Mouse (Mus musculus) kidney, embryonic 16.5 days (tissue): Measurements from ENCODE around the gene Adamtsl5. TPM values are rescaled to one million over a fixed set of nuclear protein-coding genes. Genes with fewer than 3 reads are reported as not detected.
"Not testable (repeated sequence)": the region's sequence is repeated elsewhere in the genome, so short reads cannot be mapped to it uniquely, and the experiment has no call there.

Experiments used
- ATAC-seq: fragments of 200-750 bp; cut with Nextera tagmentation; 2 replicates; pipeline ENCODE4 v1.8.0; 2017; ENCODE audit warnings: moderate TSS enrichment; ENCODE audit not compliant: low FRiP score, low TSS enrichment
- H3K27ac ChIP-seq: fragments of 300-500 bp; sonication (generic); 2 replicates; pipeline ENCODE4 v1.5.1; 2014; ENCODE audit warnings: low read length
- H3K27me3 ChIP-seq: fragments of 300-500 bp; sonication (generic); 2 replicates; pipeline ENCODE4 v1.6.1; 2014; ENCODE audit warnings: low read length, control low read depth, mixed read lengths; ENCODE audit not compliant: insufficient read depth
- H3K36me3 ChIP-seq: fragments of 300-500 bp; sonication (generic); 2 replicates; pipeline ENCODE4 v1.6.1; 2014; ENCODE audit warnings: low read length, control low read depth, mixed read lengths; ENCODE audit not compliant: insufficient read depth
- H3K4me1 ChIP-seq: fragments of 300-500 bp; sonication (generic); 2 replicates; pipeline ENCODE4 v1.6.1; 2014; ENCODE audit warnings: low read length, control low read depth, mixed read lengths; ENCODE audit not compliant: insufficient read depth
- H3K4me2 ChIP-seq: fragments of 300-500 bp; sonication (generic); replicated peaks from 2 replicates; pipeline ENCODE4 v1.6.1; 2014; ENCODE audit warnings: low read depth, low read length
- H3K4me3 ChIP-seq: fragments of 300-500 bp; sonication (generic); 2 replicates; pipeline ENCODE4 v1.5.1; 2014; ENCODE audit warnings: mild to moderate bottlenecking, low read length
- H3K9ac ChIP-seq: fragments of 300-500 bp; sonication (generic); replicated peaks from 2 replicates; pipeline ENCODE4 v1.6.1; 2014; ENCODE audit warnings: low read length
- H3K9me3 ChIP-seq: fragments of 300-500 bp; sonication (generic); 2 replicates; pipeline ENCODE4 v1.6.1; 2016; ENCODE audit warnings: low read length, control low read depth
- WGBS: fragments of 180-500 bp; shearing (Covaris S2); extraction: QIAGEN DNeasy Blood & Tissue Kit; methylation state at CpG from one replicate; pipeline ENCODE4 v1.1.7; 2014; 5-methylcytosine and 5-hydroxymethylcytosine counted together
- polyA plus RNA-seq: library from polyadenylated mRNA; unstranded; fragments of >200 nt; fragmentation: Nextera tagmentation; extraction: Ambion mirVana; gene quantifications from 2 replicates; pipeline ENCODE4 v1.2.1, GENCODE M21; 2015

Adamtsl5 gene
- polyA plus RNA-seq, 1 experiment from 2014 or later: 4.8 TPM

DNA sequence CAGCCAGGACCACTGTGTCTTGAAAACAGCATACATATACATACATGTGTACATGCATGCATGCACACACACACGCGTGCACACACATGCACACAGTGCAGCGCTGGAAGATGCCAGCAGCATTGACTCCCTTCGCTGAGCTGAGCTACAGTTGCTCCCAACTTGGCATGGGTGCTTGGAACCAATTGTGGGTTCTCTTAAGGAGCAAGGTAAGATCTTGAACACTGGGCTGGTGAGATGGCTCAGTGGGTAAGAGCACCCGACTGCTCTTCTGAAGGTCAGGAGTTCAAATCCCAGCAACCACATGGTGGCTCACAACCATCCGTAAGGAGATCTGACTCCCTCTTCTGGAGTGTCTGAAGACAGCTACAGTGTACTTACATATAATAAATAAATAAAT is 2.3 kb downstream of the Adamtsl5 start:
- H3K36me3 ChIP-seq, H3K27ac ChIP-seq, H3K9me3 ChIP-seq, H3K4me3 ChIP-seq, H3K9ac ChIP-seq, H3K4me2 ChIP-seq, ATAC-seq: not testable (repeated sequence)
- H3K4me1 ChIP-seq: peaks cover 48% of the 10 kb centered on the region
- WGBS: 76% methylated on average over 5 of the region's 6 CpGs
- peaks cover 94% of the 10 kb centered on the region for H3K27me3 ChIP-seq

DNA sequence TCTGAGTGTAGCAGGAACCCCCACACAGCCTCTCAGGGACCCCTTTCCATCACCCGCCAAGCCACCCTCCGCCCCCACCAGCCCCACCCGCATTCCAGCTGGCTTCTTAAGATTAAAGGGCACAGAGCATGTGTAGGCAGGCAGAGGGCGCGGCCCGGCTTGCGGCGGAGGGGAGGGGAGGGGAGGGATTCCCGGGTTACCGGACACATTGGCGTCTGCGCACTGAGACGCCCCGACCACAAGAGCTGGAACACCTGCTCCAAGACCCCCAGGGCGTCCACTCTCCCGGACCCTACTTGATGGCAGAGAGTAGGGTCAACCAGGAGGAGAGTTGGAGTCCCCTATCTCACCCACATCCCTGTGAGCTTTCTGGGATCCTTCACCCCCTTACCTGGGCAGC is 3.1 kb downstream of the Adamtsl5 start:
- peaks cover 96% of the 10 kb centered on the region for H3K27me3 ChIP-seq
- no peak for ATAC-seq
- WGBS: under 1% methylated on average over 15 of the region's 16 CpGs
- H3K36me3 ChIP-seq: no peaks in the 10 kb centered on the region
- H3K9me3 ChIP-seq: no peaks in the 10 kb centered on the region
- H3K27ac ChIP-seq: no peak overlapping the region
- peak overlapping the region; percentile 17; the same call in 1 of the 2 replicates for H3K9ac ChIP-seq
- peaks cover 48% of the 10 kb centered on the region for H3K4me1 ChIP-seq
- H3K4me2 ChIP-seq: peak overlapping the region; percentile 24; the same call in 1 of the 2 replicates
- no peak overlapping the region for H3K4me3 ChIP-seq

DNA sequence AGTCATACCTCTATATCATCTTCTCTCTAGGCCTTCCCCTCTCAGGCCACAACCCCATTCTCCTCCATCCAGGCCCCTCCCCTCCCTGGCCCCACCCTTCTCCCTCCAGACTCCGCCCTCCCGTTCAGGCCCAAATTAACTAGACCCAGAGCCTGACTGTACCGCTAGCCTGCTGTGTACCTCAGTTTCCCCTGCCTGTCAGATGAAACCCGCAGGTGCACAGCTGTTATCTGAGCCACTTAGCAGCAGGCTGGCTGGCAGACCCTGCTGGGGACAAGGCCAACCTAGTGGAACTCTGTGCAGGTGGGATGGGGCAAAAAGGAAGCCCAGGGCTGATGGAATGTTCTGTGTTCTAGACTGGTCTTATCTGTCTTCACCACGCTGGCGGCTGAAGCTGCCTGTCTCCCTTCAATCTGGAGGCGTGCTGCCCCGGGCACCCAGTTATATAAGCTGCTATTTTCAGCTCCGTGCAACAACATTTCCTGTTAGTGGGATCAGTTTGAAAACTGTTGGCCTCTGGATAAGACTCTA is 4.0 kb downstream of the Adamtsl5 start:
- H3K4me1 ChIP-seq: peaks cover 48% of the 10 kb centered on the region
- no peak overlapping the region for H3K9ac ChIP-seq
- H3K4me2 ChIP-seq: no peak overlapping the region
- WGBS: 43% methylated on average over 9 of the region's 9 CpGs
- H3K27me3 ChIP-seq: peaks cover 88% of the 10 kb centered on the region
- no peak overlapping the region for H3K4me3 ChIP-seq
- H3K27ac ChIP-seq: no peak overlapping the region
- H3K36me3 ChIP-seq: no peaks in the 10 kb centered on the region
- no peak for ATAC-seq
- H3K9me3 ChIP-seq: no peaks in the 10 kb centered on the region

DNA sequence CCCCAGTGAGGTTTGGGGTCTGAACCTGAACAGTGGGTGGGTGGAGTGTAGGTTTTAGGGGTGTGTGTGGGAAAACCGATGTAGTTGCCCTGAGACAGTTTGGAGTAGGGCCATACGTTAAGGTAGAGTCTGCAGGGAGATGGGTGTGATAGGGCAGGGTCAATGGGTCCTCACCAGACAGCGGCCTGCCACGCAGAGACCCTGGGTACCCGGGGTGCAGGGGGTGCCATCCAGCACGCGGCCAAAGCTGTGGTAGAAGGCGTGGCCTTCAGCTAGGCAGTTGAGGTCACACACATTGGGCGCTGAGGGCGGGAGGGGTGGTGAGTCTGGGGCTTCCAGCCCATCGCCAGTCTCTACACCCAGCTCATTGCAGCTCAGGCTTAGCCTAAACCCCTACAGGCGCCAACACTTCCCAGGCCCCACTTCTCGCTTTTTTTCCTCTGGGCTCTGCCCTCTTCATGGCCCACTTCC is 4.8 kb downstream of the Adamtsl5 start:
- Histone ChIP-seq H3K4me2 (peak overlapping the region; percentile 60), H3K9me3 (no peaks in the 10 kb centered on the region), H3K4me1 (peaks cover 42% of the 10 kb centered on the region), H3K27me3 (peaks cover 80% of the 10 kb centered on the region), H3K27ac (no peak overlapping the region), H3K4me3 (peak overlapping the region; percentile 40), H3K36me3 (no peaks in the 10 kb centered on the region), H3K9ac (peak overlapping the region; percentile 7; the same call in 1 of the 2 replicates)
- peak; percentile 16 for ATAC-seq
- WGBS: 27% methylated on average over 13 of the region's 13 CpGs

DNA sequence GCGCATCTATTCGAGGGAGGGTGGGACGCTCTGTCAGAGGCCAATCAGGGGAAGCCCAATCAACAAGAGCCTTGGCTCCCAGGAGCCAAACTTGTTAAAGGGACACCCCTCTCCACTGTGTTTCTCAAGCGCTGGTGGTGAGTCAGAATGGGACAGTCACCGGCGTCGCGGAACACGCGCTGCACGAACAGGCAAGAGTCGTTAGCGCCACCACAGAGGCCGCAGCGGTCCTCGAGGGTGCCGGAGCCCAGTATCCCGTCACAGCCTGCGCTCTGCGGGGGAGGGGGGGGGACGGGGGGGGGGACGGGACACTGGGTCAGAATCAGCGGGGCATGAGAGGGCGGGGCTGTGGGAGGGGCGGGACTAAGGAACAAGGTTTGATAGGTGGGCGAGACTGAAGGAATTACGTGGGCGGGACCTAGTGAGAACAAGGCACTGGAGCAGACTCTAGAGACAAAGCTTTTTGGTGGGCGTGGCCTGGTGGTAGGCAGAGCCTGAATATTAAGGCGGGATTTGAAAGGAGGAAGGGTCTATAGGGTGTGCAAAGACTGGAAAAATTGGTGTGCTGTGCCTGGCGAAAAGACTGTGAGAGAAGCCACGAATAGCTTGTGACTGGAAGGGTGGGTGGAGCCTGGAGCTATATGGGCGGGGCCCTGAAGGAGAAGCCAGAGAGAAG is 5.3 kb downstream of the Adamtsl5 start:
- Histone ChIP-seq H3K36me3 (no peaks in the 10 kb centered on the region), H3K4me1 (peaks cover 36% of the 10 kb centered on the region), H3K27me3 (peaks cover 74% of the 10 kb centered on the region), H3K9me3 (no peaks in the 10 kb centered on the region), H3K27ac (no peak overlapping the region), H3K9ac (peak overlapping the region; percentile 7; the same call in 1 of the 2 replicates), H3K4me2 (peak overlapping the region; percentile 60), H3K4me3 (peak overlapping the region; percentile 40)
- ATAC-seq: peak; percentile 69
- WGBS: 1% methylated on average over 32 of the region's 33 CpGs

DNA sequence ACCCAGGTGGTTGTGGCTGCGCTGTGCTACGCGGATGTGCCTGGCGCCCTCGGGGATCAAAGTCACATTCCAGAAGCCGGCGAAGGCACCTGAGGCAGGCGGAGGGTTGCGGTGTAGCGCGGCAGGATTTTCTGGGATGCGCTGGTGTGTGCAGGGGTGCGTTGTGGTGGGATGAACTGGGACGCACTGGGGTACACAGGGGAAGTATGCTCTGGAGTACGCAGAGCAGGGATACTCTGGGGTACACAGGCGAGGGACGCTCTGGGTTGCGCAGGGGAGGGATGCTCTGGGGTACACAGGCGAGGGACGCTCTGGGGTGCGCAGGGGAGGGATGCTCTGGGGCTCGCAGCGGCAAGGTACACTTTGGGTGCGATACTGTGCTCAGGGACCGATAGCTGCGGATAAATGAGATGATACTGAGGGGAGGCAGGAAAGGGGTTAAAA is 5.9 kb downstream of the Adamtsl5 start:
- Histone ChIP-seq H3K27me3 (peaks cover 69% of the 10 kb centered on the region), H3K36me3 (no peaks in the 10 kb centered on the region), H3K4me2 (peak overlapping the region; percentile 60), H3K9me3 (no peaks in the 10 kb centered on the region), H3K27ac (no peak overlapping the region), H3K9ac (no peak overlapping the region), H3K4me1 (peaks cover 32% of the 10 kb centered on the region), H3K4me3 (peak overlapping the region; percentile 40)
- peak; percentile 17 for ATAC-seq
- 2% methylated on average over 26 of the region's 26 CpGs for WGBS

DNA sequence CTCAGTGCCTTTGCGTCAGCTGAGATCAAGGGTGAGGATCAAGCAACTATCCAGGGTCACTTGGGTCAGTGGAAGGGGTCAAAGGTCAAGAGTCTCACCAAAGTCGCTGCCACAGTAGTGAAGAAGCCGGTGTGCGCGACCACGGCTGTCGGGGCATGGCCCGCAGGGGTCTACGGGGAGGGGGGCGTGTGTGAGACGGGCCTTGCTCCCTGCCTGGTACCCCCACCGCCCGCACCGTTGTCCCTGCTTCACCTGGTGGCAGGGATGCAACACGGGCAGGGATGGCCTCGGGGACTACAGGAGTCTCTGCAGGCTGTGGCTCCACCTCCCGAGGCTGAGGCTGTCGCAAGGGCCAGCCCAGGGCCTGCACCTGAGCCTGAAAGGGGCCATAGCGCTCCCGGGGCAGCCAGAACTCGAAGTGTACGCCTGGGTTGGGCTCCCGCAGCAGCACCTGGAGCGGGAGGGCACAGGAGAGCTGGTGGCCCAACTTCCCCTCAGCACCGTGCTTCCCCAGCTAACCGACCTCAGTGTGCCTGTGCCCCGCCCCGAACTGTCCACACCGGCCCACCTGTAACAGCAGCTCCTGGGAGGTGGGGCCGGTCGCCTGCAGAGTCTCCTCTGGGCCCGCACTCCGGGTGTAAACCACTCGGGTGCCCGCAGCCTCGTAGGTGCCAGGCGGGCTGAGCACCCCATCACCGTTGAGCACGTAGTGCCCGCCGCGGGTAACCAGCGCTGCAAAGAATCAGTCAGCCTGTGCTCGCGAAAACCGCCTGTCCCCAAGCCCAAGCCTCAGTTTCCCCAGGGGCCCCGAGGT is 6.5 kb downstream of the Adamtsl5 start:
- no peak overlapping the region; the same call in 1 of the 2 replicates for H3K9ac ChIP-seq
- H3K36me3 ChIP-seq: no peaks in the 10 kb centered on the region
- peaks cover 31% of the 10 kb centered on the region for H3K4me1 ChIP-seq
- no peak for ATAC-seq
- no peaks in the 10 kb centered on the region for H3K9me3 ChIP-seq
- peaks cover 63% of the 10 kb centered on the region for H3K27me3 ChIP-seq
- H3K27ac ChIP-seq: no peak overlapping the region
- H3K4me3 ChIP-seq: peak overlapping the region; percentile 40
- WGBS: 4% methylated on average over 47 of the region's 47 CpGs
- peak overlapping the region; percentile 60 for H3K4me2 ChIP-seq

DNA sequence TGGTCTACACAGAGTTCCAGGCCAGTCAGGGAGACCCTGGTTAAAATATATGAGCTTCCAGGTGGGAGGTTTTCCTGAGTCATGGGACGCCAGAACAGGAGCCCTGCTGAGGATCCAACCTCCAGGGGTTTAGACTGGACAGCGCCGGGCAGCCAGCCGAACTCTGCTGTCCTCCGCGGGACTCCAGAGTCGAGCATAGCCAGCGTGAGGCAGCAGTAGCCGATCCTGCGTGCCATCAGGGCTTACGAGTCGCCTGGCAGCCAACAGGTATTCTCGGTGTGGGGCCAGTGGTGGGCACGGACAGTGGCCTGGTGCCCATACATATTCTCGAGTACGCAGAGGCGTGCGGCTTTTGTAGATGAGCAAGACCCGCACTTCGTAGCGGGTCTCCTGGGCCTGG is 7.2 kb downstream of the Adamtsl5 start:
- Histone ChIP-seq H3K9me3 (no peaks in the 10 kb centered on the region), H3K4me1 (peaks cover 31% of the 10 kb centered on the region), H3K36me3 (no peaks in the 10 kb centered on the region), H3K27me3 (peaks cover 58% of the 10 kb centered on the region), H3K9ac (no peak overlapping the region), H3K4me2 (no peak overlapping the region), H3K27ac (no peak overlapping the region), H3K4me3 (no peak overlapping the region)
- WGBS: 14% methylated on average over 21 of the region's 21 CpGs
- ATAC-seq: no peak

DNA sequence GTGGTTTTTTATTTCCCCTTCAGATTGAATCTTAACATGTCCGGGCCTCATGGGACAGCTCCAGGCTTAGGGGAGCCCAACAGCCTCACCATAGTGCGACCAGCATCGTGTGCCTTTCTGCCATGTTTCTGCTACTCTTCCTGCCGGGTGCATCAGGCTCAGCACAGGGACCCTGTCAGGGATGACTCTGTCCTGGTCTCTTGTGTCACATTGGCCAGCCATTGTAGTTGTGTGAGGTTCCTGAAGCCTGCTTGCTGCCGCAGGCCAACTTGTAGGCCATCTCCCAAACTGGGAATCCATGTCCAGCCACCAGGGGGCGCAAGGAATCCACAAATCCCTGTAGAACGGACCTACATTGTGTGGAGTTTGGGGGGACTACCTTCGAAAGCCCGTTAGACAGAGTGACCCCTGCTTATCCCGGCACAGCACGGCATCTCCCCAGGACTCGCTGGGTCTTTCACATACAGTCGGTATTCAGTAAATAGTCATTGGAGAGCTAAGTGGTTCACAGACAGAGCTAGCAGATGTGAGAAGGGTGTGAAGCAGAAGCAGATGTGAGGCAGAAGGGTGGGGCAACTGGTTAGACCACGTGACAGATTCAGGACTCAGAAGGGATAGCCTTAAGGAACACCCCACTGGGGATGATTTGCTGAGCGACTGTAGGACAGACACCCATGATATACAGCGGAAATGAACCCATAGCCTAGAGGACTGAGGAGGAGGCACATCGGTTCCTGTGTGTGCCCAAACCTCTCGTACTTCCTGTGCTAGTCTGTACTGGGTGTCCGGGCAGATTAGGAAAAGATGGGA is 8.1 kb downstream of the Adamtsl5 start:
- WGBS: 19% methylated on average over 19 of the region's 19 CpGs
- Histone ChIP-seq H3K4me3 (no peak overlapping the region), H3K27me3 (peaks cover 49% of the 10 kb centered on the region)

More for the DNA sequence above, 8.1 kb downstream of the Adamtsl5 start:
- no peaks in the 10 kb centered on the region for H3K36me3 ChIP-seq
- H3K4me2 ChIP-seq: peak overlapping the region; percentile 28; the same call in 1 of the 2 replicates
- no peak for ATAC-seq
- no peak overlapping the region for H3K27ac ChIP-seq
- peaks cover 28% of the 10 kb centered on the region for H3K4me1 ChIP-seq
- no peaks in the 10 kb centered on the region for H3K9me3 ChIP-seq
- no peak overlapping the region for H3K9ac ChIP-seq
